ENCODE assay signal across 7 mouse cellular contexts in the genomic region with DNA sequence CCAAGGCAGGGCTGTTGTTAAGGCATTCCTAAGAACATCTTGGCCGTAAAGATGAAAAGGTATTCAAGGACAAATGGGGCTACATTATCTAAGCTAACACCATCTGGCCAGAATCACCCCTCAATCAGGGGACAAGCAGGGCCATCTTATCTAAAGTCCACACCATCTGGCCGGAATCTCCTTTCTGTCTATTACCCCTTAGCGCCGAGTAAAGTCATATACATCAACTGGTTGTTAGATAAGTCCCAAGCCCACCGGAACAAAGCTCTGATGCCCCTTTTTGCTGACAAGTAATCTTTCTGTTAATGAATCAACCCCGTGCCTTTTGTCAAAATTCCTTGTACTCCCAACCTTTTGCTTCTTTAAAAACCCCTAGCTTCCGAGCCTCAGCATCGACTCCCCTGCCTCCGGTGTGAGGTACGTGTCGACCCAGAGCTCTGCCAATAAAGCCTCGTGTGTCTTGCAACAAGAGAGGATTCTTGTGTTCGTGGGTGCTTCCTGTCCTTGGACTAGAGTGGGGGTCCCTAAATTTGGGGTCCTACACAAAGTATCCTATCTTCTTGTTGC.
A peak's percentile ranks its signal among the peaks of the same experiment; 100 is the strongest.
DNase-seq lines count a peak whose midpoint lies in the region; TF ChIP-seq lines count a peak whose summit lies in the region.
"Not testable (repeated sequence)": the region's sequence is repeated elsewhere in the genome, so short reads cannot be mapped to it uniquely, and the experiment has no call there.

No protein-coding gene starts in this region.

- not testable (repeated sequence) for H3K4me3 ChIP-seq in kidney, adult 2 months (ENCODE audit: insufficient read depth, low read depth, low read length); thymus, adult 2 months (ENCODE audit: control insufficient read depth, insufficient read depth, low read length)

- H3K36me3 ChIP-seq in kidney, adult 2 months (ENCODE audit: control insufficient read depth, insufficient read depth, low read length); thymus, adult 2 months (ENCODE audit: control insufficient read depth, insufficient read depth, low read length): not testable (repeated sequence)

- H3K27me3 ChIP-seq in kidney, adult 2 months (replicated peaks; ENCODE audit: control insufficient read depth, insufficient read depth, low read length); thymus, adult 2 months (ENCODE audit: control insufficient read depth, insufficient read depth, low read length): not testable (repeated sequence)

- H3K27ac ChIP-seq in kidney, adult 2 months (ENCODE audit: insufficient read depth, low read depth, low read length); thymus, adult 2 months (ENCODE audit: control insufficient read depth, insufficient read depth, low read length): not testable (repeated sequence)

- intact Hi-C loops in left cerebral cortex, postnatal 14 days (cut with DNase I) = not testable (repeated sequence)

- H3K4me1 ChIP-seq in kidney, adult 2 months (ENCODE audit: control insufficient read depth, insufficient read depth, low read length); thymus, adult 2 months (replicated peaks; ENCODE audit: control insufficient read depth, insufficient read depth, low read length): not testable (repeated sequence)

- peak; percentile 8 for DNase-seq in adrenal gland, adult 2 months
- peak; percentile 27 to 36 for DNase-seq in cerebellum, postnatal 25 days
- DNase-seq in gastrocnemius, postnatal 25 days = peak; percentile 17
- DNase-seq in kidney, adult 2 months = peak; percentile 42
- DNase-seq in left cerebral cortex, postnatal 14 days (ENCODE audit: low spot score in 2 of 2) = peak; percentile 31 to 55
- peak; percentile 30 for DNase-seq in ovary, postnatal 36 days (ENCODE audit: low spot score)
- DNase-seq in thymus, adult 2 months = peak; percentile 33

- TF ChIP-seq CTCF in kidney, adult 2 months (conservative IDR thresholded peaks at IDR 0.05; ENCODE audit: insufficient read depth, insufficient read length, low read depth, low read length); thymus, adult 2 months (IDR thresholded peaks at IDR 0.05; ENCODE audit: borderline replicate concordance, control insufficient read depth, extremely low read depth, insufficient read depth, low read length, poor library complexity): not testable (repeated sequence)

- 79% methylated on average over 13 of the region's 13 CpGs for WGBS in kidney, adult 2 months
- 88% methylated on average over 13 of the region's 13 CpGs for WGBS in thymus, adult 2 months

- TF ChIP-seq POLR2A in kidney, adult 2 months (IDR thresholded peaks at IDR 0.05; ENCODE audit: low read depth, low read length); thymus, adult 2 months (IDR thresholded peaks at IDR 0.05; ENCODE audit: control insufficient read depth, extremely low read depth, insufficient read depth, low read length, poor library complexity): not testable (repeated sequence)
